Mouse (Mus musculus) liver, embryonic 14.5 days (tissue): Measurements from ENCODE around the gene Tarbp2. TPM values are rescaled to one million over a fixed set of nuclear protein-coding genes. Genes with fewer than 3 reads are reported as not detected.

Experiments used
- ATAC-seq: fragments of 200-750 bp; cut with Nextera tagmentation; 2 replicates; pipeline ENCODE4 v1.8.0; 2017; ENCODE audit warnings: moderate number of reproducible peaks, mild to moderate bottlenecking, moderate library complexity; ENCODE audit not compliant: insufficient read depth
- DNase-seq, 3 experiments: peaks; one replicate each; pipeline ENCODE4 v3.0.0-alpha.2; 2012 to 2013; ENCODE audit warnings: low read depth in 3 of 3, low spot score in 3 of 3
- H3K27ac ChIP-seq: fragments of 300-500 bp; sonication (generic); 2 replicates; pipeline ENCODE4 v1.5.1; 2014; ENCODE audit warnings: moderate library complexity, mild to moderate bottlenecking, control low read depth, inconsistent platforms
- H3K27me3 ChIP-seq: fragments of 300-500 bp; sonication (generic); 2 replicates; pipeline ENCODE4 v1.6.1; 2014; ENCODE audit warnings: mild to moderate bottlenecking, low read length, moderate library complexity; ENCODE audit not compliant: control insufficient read depth, insufficient read depth
- H3K36me3 ChIP-seq: fragments of 300-500 bp; sonication (generic); replicated peaks from 2 replicates; pipeline ENCODE4 v1.6.1; 2014; ENCODE audit warnings: low read depth; ENCODE audit not compliant: control insufficient read depth, insufficient read depth
- H3K4me1 ChIP-seq, 2 experiments: fragments of 200-500 bp in 1 of 2; fragments of 300-500 bp in 1 of 2; sonication (generic) in 1 of 2; replicated peaks; 2 replicates each; pipeline ENCODE4 v1.6.1; 2012 to 2014; ENCODE audit warnings: antibody characterized with exemption in 1 of 2, inconsistent platforms in 1 of 2, low read length in 1 of 2; ENCODE audit not compliant: control insufficient read depth in 2 of 2, insufficient read depth in 2 of 2
- H3K4me2 ChIP-seq: fragments of 300-500 bp; sonication (generic); 2 replicates; pipeline ENCODE4 v1.6.1; 2014; ENCODE audit warnings: low read depth, mild to moderate bottlenecking, control low read depth, moderate library complexity
- H3K4me3 ChIP-seq, 2 experiments: fragments of 200-500 bp in 1 of 2; fragments of 300-500 bp in 1 of 2; sonication (generic) in 1 of 2; 2 replicates each; pipeline ENCODE4 v1.5.1; 2012 to 2014; ENCODE audit warnings: low read depth in 2 of 2, low read length in 2 of 2, mild to moderate bottlenecking in 2 of 2, control low read depth in 1 of 2, inconsistent platforms in 1 of 2, moderate library complexity in 1 of 2; ENCODE audit not compliant: insufficient read depth in 1 of 2
- H3K9ac ChIP-seq: fragments of 300-500 bp; sonication (generic); replicated peaks from 2 replicates; pipeline ENCODE4 v1.6.1; 2014; ENCODE audit warnings: mild to moderate bottlenecking, control low read depth, moderate library complexity
- H3K9me3 ChIP-seq: fragments of 300-500 bp; sonication (generic); 2 replicates; pipeline ENCODE4 v1.6.1; 2016; ENCODE audit warnings: low read length, mixed read lengths; ENCODE audit not compliant: control insufficient read depth
- CTCF ChIP-seq: IDR thresholded peaks from 2 replicates; pipeline ENCODE4 v1.5.1; 2016; ENCODE audit warnings: antibody characterized with exemption, low read depth, control low read depth
- EP300 ChIP-seq: IDR thresholded peaks from 2 replicates; pipeline ENCODE4 v1.6.1; 2016; ENCODE audit warnings: antibody characterized with exemption, low read depth
- WGBS: fragments of 180-500 bp; shearing (Covaris S2); extraction: QIAGEN DNeasy Blood & Tissue Kit; methylation state at CpG from one replicate; pipeline ENCODE4 v1.1.7; 2014; ENCODE audit not compliant: insufficient replicate concordance; 5-methylcytosine and 5-hydroxymethylcytosine counted together
- polyA plus RNA-seq, 2 experiments: library from polyadenylated mRNA; depleted of rRNA in 1 of 2; stranded (reverse) in 1 of 2; unstranded in 1 of 2; fragments of >200 nt; fragmentation: Nextera tagmentation in 1 of 2; extraction: Ambion mirVana in 1 of 2; gene quantifications; 2 replicates each; pipeline versions ENCODE4 v1.2.1 to v1.2.3; 2012 to 2014

Gene Tarbp2
- polyA plus RNA-seq, 2 experiments = 31.5 to 39.6 TPM

GRCm38 (mm10) chr15:102563681-102564080 is 45.7 kb downstream of the Tarbp2 start:
- Histone ChIP-seq H3K4me2 (no peak overlapping the region), H3K36me3 (no peaks in the 10 kb centered on the region), H3K4me1 (no peaks in the 10 kb centered on the region), H3K27me3 (no peaks in the 10 kb centered on the region), H3K9ac (no peak overlapping the region), H3K9me3 (no peaks in the 10 kb centered on the region), H3K4me3 (no peak overlapping the region), H3K27ac (no peak overlapping the region)
- WGBS = 78% methylated on average over 5 of the region's 5 CpGs
- DNase-seq (no peak), ATAC-seq (no peak)
- TF ChIP-seq CTCF = no peak
- no peak for TF ChIP-seq EP300

GRCm38 (mm10) chr15:102567849-102568248 is 49.9 kb downstream of the Tarbp2 start:
- no peak overlapping the region for H3K27ac ChIP-seq
- no peaks in the 10 kb centered on the region for H3K4me1 ChIP-seq
- ATAC-seq (no peak), DNase-seq (no peak)
- TF ChIP-seq CTCF (no peak), EP300 (no peak)
- H3K27me3 ChIP-seq = no peaks in the 10 kb centered on the region
- no peaks in the 10 kb centered on the region for H3K9me3 ChIP-seq
- no peak overlapping the region for H3K4me3 ChIP-seq
- 62% methylated on average over 2 of the region's 2 CpGs for WGBS
- H3K36me3 ChIP-seq = no peaks in the 10 kb centered on the region
- no peak overlapping the region for H3K9ac ChIP-seq
- no peak overlapping the region for H3K4me2 ChIP-seq

- Histone ChIP-seq H3K4me1 (no peaks in the 10 kb centered on the region), H3K36me3 (no peaks in the 10 kb centered on the region), H3K4me2 (no peak overlapping the region), H3K27ac (no peak overlapping the region), H3K9me3 (no peaks in the 10 kb centered on the region), H3K9ac (no peak overlapping the region), H3K27me3 (no peaks in the 10 kb centered on the region), H3K4me3 (no peak overlapping the region)
- DNase-seq (no peak), ATAC-seq (no peak)
- no peak for TF ChIP-seq EP300
- no peak for TF ChIP-seq CTCF
- WGBS = 63% methylated on average over 3 of the region's 3 CpGs
These were observed 54.1 kb downstream of the Tarbp2 start for GRCm38 (mm10) chr15:102572081-102572480.

Other genes with a start within 250 kb of the Tarbp2 start
- 0.04 TPM in 1 of 2 replicates, not detected in the other for gene Gm9918, start 247.6 kb upstream of the Tarbp2 start, polyA plus RNA-seq (2012; rRNA removed)
- 0.04 TPM in 1 of 2 replicates, not detected in the other for gene Gm9918, start 247.6 kb upstream of the Tarbp2 start, polyA plus RNA-seq (2014; fragmentation: Nextera tagmentation; extraction: Ambion mirVana)
- gene Mfsd5, start 238.7 kb upstream of the Tarbp2 start, polyA plus RNA-seq (2012; rRNA removed) = 13.4 and 15.4 TPM in 2 replicates
- gene Mfsd5, start 238.7 kb upstream of the Tarbp2 start, polyA plus RNA-seq (2014; fragmentation: Nextera tagmentation; extraction: Ambion mirVana) = 21.2 and 23.5 TPM in 2 replicates
- 17.0 and 17.3 TPM in 2 replicates for gene Espl1, start 221.9 kb upstream of the Tarbp2 start, polyA plus RNA-seq (2012; rRNA removed)
- 25.6 and 28.2 TPM in 2 replicates for gene Espl1, start 221.9 kb upstream of the Tarbp2 start, polyA plus RNA-seq (2014; fragmentation: Nextera tagmentation; extraction: Ambion mirVana)
- gene Pfdn5, start 192.1 kb upstream of the Tarbp2 start, polyA plus RNA-seq (2012; rRNA removed) = 42.1 and 82.2 TPM in 2 replicates
- 149 and 156 TPM in 2 replicates for gene Pfdn5, start 192.1 kb upstream of the Tarbp2 start, polyA plus RNA-seq (2014; fragmentation: Nextera tagmentation; extraction: Ambion mirVana)
- gene Myg1, start 186.5 kb upstream of the Tarbp2 start, polyA plus RNA-seq (2012; rRNA removed) = 26.7 and 32.5 TPM in 2 replicates
- 43.2 and 45.4 TPM in 2 replicates for gene Myg1, start 186.5 kb upstream of the Tarbp2 start, polyA plus RNA-seq (2014; fragmentation: Nextera tagmentation; extraction: Ambion mirVana)
- 31.0 and 33.7 TPM in 2 replicates for gene Aaas, start 167.4 kb upstream of the Tarbp2 start, polyA plus RNA-seq (2012; rRNA removed)
- 44.3 and 48.9 TPM in 2 replicates for gene Aaas, start 167.4 kb upstream of the Tarbp2 start, polyA plus RNA-seq (2014; fragmentation: Nextera tagmentation; extraction: Ambion mirVana)
- gene Sp7, start 151.0 kb upstream of the Tarbp2 start, polyA plus RNA-seq (2012; rRNA removed) = 0.01 and 0.07 TPM in 2 replicates
- gene Sp7, start 151.0 kb upstream of the Tarbp2 start, polyA plus RNA-seq (2014; fragmentation: Nextera tagmentation; extraction: Ambion mirVana) = 0.04 TPM in 1 of 2 replicates, not detected in the other
- 9.2 and 9.5 TPM in 2 replicates for gene Sp1, start 112.0 kb upstream of the Tarbp2 start, polyA plus RNA-seq (2012; rRNA removed)
- 5.0 and 5.4 TPM in 2 replicates for gene Sp1, start 112.0 kb upstream of the Tarbp2 start, polyA plus RNA-seq (2014; fragmentation: Nextera tagmentation; extraction: Ambion mirVana)
- 0.05 and 0.06 TPM in 2 replicates for gene Amhr2, start 72.8 kb upstream of the Tarbp2 start, polyA plus RNA-seq (2012; rRNA removed)
- 0.11 and 0.23 TPM in 2 replicates for gene Amhr2, start 72.8 kb upstream of the Tarbp2 start, polyA plus RNA-seq (2014; fragmentation: Nextera tagmentation; extraction: Ambion mirVana)
- gene Prr13, start 59.2 kb upstream of the Tarbp2 start, polyA plus RNA-seq (2012; rRNA removed) = 69.0 and 84.6 TPM in 2 replicates
- gene Prr13, start 59.2 kb upstream of the Tarbp2 start, polyA plus RNA-seq (2014; fragmentation: Nextera tagmentation; extraction: Ambion mirVana) = 111 and 117 TPM in 2 replicates
- gene Pcbp2, start 47.7 kb upstream of the Tarbp2 start, polyA plus RNA-seq (2012; rRNA removed) = 185 and 221 TPM in 2 replicates
- 93.3 and 103 TPM in 2 replicates for gene Pcbp2, start 47.7 kb upstream of the Tarbp2 start, polyA plus RNA-seq (2014; fragmentation: Nextera tagmentation; extraction: Ambion mirVana)
- not detected in 2 replicates for gene Gm10337, start 14.5 kb upstream of the Tarbp2 start, polyA plus RNA-seq (2012; rRNA removed)
- gene Gm10337, start 14.5 kb upstream of the Tarbp2 start, polyA plus RNA-seq (2014; fragmentation: Nextera tagmentation; extraction: Ambion mirVana) = not detected in 2 replicates
- 0.77 and 1.3 TPM in 2 replicates for gene Map3k12, start 1.1 kb upstream of the Tarbp2 start, polyA plus RNA-seq (2012; rRNA removed)
- gene Map3k12, start 1.1 kb upstream of the Tarbp2 start, polyA plus RNA-seq (2014; fragmentation: Nextera tagmentation; extraction: Ambion mirVana) = 0.78 and 1.1 TPM in 2 replicates
- gene Npff, start 6.8 kb downstream of the Tarbp2 start, polyA plus RNA-seq (2012; rRNA removed) = 1.2 and 1.4 TPM in 2 replicates
- gene Npff, start 6.8 kb downstream of the Tarbp2 start, polyA plus RNA-seq (2014; fragmentation: Nextera tagmentation; extraction: Ambion mirVana) = 0.19 and 0.94 TPM in 2 replicates
- gene Gm28047, start 106.9 kb downstream of the Tarbp2 start, polyA plus RNA-seq (2012; rRNA removed) = not detected in 2 replicates
- gene Gm28047, start 106.9 kb downstream of the Tarbp2 start, polyA plus RNA-seq (2014; fragmentation: Nextera tagmentation; extraction: Ambion mirVana) = not detected in 2 replicates
- gene Atf7, start 107.3 kb downstream of the Tarbp2 start, polyA plus RNA-seq (2012; rRNA removed) = 12.3 and 15.8 TPM in 2 replicates
- gene Atf7, start 107.3 kb downstream of the Tarbp2 start, polyA plus RNA-seq (2014; fragmentation: Nextera tagmentation; extraction: Ambion mirVana) = 6.8 and 7.3 TPM in 2 replicates
- gene Atp5g2, start 154.2 kb downstream of the Tarbp2 start, polyA plus RNA-seq (2012; rRNA removed) = 126 and 227 TPM in 2 replicates
- 38.4 and 42.3 TPM in 2 replicates for gene Atp5g2, start 154.2 kb downstream of the Tarbp2 start, polyA plus RNA-seq (2014; fragmentation: Nextera tagmentation; extraction: Ambion mirVana)
- gene Calcoco1, start 204.0 kb downstream of the Tarbp2 start, polyA plus RNA-seq (2012; rRNA removed) = 5.6 and 5.7 TPM in 2 replicates
- 8.4 TPM in 2 replicates for gene Calcoco1, start 204.0 kb downstream of the Tarbp2 start, polyA plus RNA-seq (2014; fragmentation: Nextera tagmentation; extraction: Ambion mirVana)